Mouse (Mus musculus) forebrain, embryonic 14.5 days (tissue): ENCODE measurements around the gene Notch1. TPM values are rescaled to one million over a fixed set of nuclear protein-coding genes. Genes with fewer than 3 reads are reported as not detected.

Source experiments
- ATAC-seq: fragments of 200-750 bp; cut with Nextera tagmentation; 2 replicates; pipeline ENCODE4 v1.8.0; 2017; ENCODE audit warnings: mild to moderate bottlenecking, moderate library complexity
- DNase-seq: peaks from one replicate; pipeline ENCODE4 v3.0.0-alpha.2; 2015; ENCODE audit warnings: low spot score
- H3K27ac ChIP-seq: fragments of 300-500 bp; sonication (generic); 2 replicates; pipeline ENCODE4 v1.5.1; 2014; ENCODE audit warnings: low read depth, mild to moderate bottlenecking, control low read depth, low read length, moderate library complexity
- H3K27me3 ChIP-seq: fragments of 300-500 bp; sonication (generic); replicated peaks from 2 replicates; pipeline ENCODE4 v1.6.1; 2014; ENCODE audit warnings: low read length, control low read depth, mixed read lengths; ENCODE audit not compliant: control insufficient read depth, insufficient read depth
- H3K36me3 ChIP-seq: fragments of 300-500 bp; sonication (generic); 2 replicates; pipeline ENCODE4 v1.6.1; 2014; ENCODE audit warnings: low read length, control low read depth; ENCODE audit not compliant: control insufficient read depth, insufficient read depth
- H3K4me1 ChIP-seq: fragments of 300-500 bp; sonication (generic); 2 replicates; pipeline ENCODE4 v1.6.1; 2014; ENCODE audit warnings: antibody characterized with exemption, low read length, control low read depth; ENCODE audit not compliant: control insufficient read depth, insufficient read depth
- H3K4me2 ChIP-seq: fragments of 300-500 bp; sonication (generic); 2 replicates; pipeline ENCODE4 v1.6.1; 2014; ENCODE audit warnings: mild to moderate bottlenecking, control low read depth, low read length
- H3K4me3 ChIP-seq: fragments of 300-500 bp; sonication (generic); 2 replicates; pipeline ENCODE4 v1.5.1; 2014; ENCODE audit warnings: low read depth, low read length, control low read depth
- H3K9ac ChIP-seq: fragments of 300-500 bp; sonication (generic); 2 replicates; pipeline ENCODE4 v1.6.1; 2014; ENCODE audit warnings: mild to moderate bottlenecking, low read length, control low read depth, moderate library complexity
- H3K9me3 ChIP-seq: fragments of 300-500 bp; sonication (generic); replicated peaks from 2 replicates; pipeline ENCODE4 v1.6.1; 2016; ENCODE audit warnings: low read length, control low read depth, mixed read lengths; ENCODE audit not compliant: control insufficient read depth
- WGBS: fragments of 180-500 bp; shearing (Covaris S2); extraction: QIAGEN DNeasy Blood & Tissue Kit; methylation state at CpG from one replicate; pipeline ENCODE4 v1.1.7; 2014; 5-methylcytosine and 5-hydroxymethylcytosine counted together
- polyA plus RNA-seq: library from polyadenylated mRNA; unstranded; fragments of >200 nt; fragmentation: Nextera tagmentation; extraction: Ambion mirVana; gene quantifications from 2 replicates; pipeline ENCODE4 v1.2.1, GENCODE M21; 2014

The Notch1 gene
- polyA plus RNA-seq, 1 experiment from 2014 or later = 32.3 TPM

DNA sequence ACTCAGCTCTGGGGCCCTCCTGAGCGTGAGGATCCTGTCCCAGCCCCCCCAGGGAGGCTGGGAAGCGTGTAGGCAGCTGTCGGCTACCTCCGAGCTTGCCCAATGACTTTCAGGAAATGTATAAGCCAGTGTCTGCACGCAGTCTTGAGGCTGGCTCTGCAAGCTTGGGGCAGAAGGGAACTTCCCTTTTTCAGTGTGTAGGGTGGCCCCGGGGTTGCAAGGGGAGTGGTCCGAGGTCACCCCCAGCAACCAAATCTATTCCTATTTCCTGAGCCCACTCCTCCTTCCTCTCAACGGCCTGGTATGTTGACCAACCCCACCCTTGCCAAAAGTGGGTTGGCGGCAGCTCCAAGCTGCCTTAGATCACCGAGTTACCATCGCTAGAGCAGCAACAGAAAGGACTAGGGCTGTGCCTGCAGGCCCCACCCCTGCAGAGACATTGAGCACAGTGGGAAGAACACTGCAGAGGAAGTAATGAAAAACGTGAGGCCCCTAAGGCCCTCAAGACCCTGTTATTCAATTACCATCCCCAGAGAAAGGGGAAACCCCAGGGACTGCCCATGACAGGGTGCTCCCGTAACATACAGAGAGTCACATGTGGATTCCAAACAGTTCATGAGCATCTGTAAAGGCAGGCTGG lies 33.1 kb downstream of the Notch1 start:
- 68% methylated on average over 13 of the region's 13 CpGs for whole genome bisulfite sequencing
- peaks cover 51% of the 10 kb centered on the region for H3K4me1 ChIP-seq
- no peak overlapping the region for H3K4me3 ChIP-seq
- ATAC-seq (no peak), DNase-seq (no peak)
- no peaks in the 10 kb centered on the region for H3K9me3 ChIP-seq
- H3K27me3 ChIP-seq = no peaks in the 10 kb centered on the region
- peak overlapping the region; percentile 6; the same call in 1 of the 2 replicates for H3K27ac ChIP-seq
- H3K36me3 ChIP-seq = peaks cover 65% of the 10 kb centered on the region
- no peak overlapping the region for H3K4me2 ChIP-seq
- peak overlapping the region; percentile 3 for H3K9ac ChIP-seq

DNA sequence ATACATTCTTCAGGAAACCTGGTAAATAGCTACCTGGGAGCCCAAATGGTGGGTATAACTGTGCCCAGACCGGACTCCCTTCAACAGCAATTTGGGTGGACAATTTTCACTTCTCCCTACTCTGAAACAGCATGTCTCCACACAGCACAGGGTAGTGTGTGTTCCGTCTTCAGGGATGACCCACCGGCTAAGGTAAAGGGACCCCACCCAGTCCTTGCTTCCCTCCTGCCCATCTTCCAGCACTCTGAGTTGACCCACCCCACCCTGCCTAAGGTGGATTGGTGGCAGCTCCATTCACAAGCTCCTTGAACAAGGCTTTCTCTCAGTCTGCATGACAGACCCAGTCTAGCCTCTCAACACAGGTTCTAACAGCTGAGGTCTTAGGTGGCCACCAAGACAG lies 33.6 kb downstream of the Notch1 start:
- no peak for ATAC-seq
- DNase-seq = no peak
- Histone ChIP-seq H3K9ac (no peak overlapping the region), H3K27ac (peak overlapping the region; percentile 6; the same call in 1 of the 2 replicates), H3K4me1 (peaks cover 46% of the 10 kb centered on the region), H3K4me2 (no peak overlapping the region), H3K9me3 (no peaks in the 10 kb centered on the region), H3K27me3 (no peaks in the 10 kb centered on the region), H3K36me3 (peaks cover 70% of the 10 kb centered on the region), H3K4me3 (no peak overlapping the region)
- WGBS = 92% methylated on average over 3 of the region's 3 CpGs

DNA sequence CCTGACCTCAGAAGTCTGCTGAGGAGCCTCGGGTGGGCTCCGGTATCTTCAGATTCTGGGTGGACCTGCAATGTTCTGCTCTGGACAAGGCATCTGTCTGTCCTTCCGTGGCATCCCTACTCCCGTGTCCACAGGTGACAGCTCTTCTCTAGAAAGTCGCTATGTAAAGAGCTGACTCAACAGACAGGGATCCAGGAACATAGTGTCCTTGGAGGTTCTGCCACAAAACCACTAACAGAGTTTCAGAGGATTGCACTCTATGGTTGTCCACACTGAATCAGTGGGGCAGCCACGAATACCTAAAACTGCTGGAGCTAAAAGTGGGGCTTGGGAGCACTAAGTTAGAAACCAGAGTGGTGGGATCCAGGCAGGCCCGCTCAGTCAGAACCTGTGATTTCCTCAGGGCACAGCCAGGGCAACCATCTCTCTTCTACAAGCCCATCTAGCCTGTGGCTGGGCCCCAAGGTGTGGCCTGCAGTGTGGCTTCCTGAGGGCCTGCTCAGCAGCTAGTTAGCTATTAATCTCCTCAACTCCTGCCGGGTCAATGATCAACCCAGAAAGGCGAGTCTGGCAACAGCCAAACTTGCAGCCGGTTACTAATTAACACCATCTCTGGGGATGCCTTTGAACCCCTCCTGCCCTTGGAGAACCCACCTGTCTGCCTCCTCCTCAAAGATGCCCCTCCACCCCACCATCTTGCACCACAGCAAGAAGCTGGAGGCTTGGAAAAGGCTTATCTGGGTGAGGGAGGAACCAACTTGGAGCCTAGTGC lies 34.6 kb downstream of the Notch1 start:
- H3K36me3 ChIP-seq = peaks cover 79% of the 10 kb centered on the region
- no peak overlapping the region for H3K9ac ChIP-seq
- H3K27me3 ChIP-seq = no peaks in the 10 kb centered on the region
- no peaks in the 10 kb centered on the region for H3K9me3 ChIP-seq
- H3K4me2 ChIP-seq = no peak overlapping the region
- H3K4me3 ChIP-seq = no peak overlapping the region
- DNase-seq (no peak), ATAC-seq (no peak)
- 0 out of 2 replicates have a peak overlapping the region, but pooled peaks have one; percentile 21 for H3K27ac ChIP-seq
- peaks cover 37% of the 10 kb centered on the region for H3K4me1 ChIP-seq
- WGBS = 75% methylated on average over 10 of the region's 10 CpGs

DNA sequence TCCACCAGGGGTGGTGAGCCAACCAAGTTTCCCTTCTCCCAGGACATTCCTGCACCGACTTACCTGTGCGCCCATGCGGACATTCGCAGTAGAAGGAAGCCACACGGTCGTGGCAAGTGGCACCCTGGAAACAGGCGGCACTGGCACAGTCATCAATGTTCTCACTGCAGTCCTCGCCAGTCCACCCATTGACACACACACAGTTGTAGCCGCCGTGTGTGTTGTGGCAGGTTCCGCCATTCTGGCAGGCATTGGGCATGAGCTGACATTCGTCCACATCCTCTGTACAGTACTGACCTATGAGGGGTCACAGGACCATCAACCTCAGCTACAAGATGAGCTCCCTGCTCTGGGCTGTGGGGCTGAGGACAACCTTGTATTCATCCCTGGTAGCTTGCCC lies 35.6 kb downstream of the Notch1 start:
- no peaks in the 10 kb centered on the region for H3K9me3 ChIP-seq
- no peak overlapping the region for H3K4me2 ChIP-seq
- H3K9ac ChIP-seq = no peak overlapping the region
- H3K4me1 ChIP-seq = peaks cover 27% of the 10 kb centered on the region
- no peaks in the 10 kb centered on the region for H3K27me3 ChIP-seq
- no peak for ATAC-seq
- no peak for DNase-seq
- H3K36me3 ChIP-seq = peaks cover 89% of the 10 kb centered on the region
- H3K4me3 ChIP-seq = no peak overlapping the region
- no peak overlapping the region for H3K27ac ChIP-seq
- WGBS = 92% methylated on average over 12 of the region's 12 CpGs

DNA sequence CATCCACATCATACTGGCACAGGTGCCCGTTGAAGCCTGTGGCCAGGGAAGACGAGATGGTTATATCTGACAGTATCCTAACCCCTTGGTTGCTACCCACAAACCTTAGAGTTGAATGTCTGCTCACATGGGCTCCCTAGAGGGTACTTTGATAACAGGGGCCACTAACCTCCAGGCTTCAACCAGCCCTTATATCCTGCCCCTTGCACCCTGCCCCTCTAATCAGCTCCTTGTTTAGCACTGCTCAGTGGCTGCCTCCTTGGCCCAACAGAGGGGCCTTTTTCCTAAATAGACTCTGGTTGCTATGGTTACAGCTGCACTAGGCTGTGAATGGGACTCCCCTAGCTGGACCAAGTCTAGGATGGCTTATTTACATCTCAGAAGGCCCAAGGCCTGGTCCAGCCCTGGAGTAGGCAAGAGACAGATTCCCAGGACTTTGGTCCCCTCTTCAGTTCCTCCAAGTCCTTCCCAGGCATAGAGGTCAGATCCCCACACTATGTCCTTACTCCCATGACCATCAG lies 37.7 kb downstream of the Notch1 start:
- 65% methylated on average over 2 of the region's 2 CpGs for WGBS
- Histone ChIP-seq H3K4me2 (no peak overlapping the region), H3K4me3 (no peak overlapping the region), H3K36me3 (peaks cover 100% of the 10 kb centered on the region), H3K27ac (0 out of 2 replicates have a peak overlapping the region, but pooled peaks have one; percentile 10), H3K9me3 (no peaks in the 10 kb centered on the region), H3K4me1 (peaks cover 20% of the 10 kb centered on the region), H3K9ac (no peak overlapping the region), H3K27me3 (no peaks in the 10 kb centered on the region)
- peak; percentile 77 for DNase-seq
- ATAC-seq = peak; percentile 59

DNA sequence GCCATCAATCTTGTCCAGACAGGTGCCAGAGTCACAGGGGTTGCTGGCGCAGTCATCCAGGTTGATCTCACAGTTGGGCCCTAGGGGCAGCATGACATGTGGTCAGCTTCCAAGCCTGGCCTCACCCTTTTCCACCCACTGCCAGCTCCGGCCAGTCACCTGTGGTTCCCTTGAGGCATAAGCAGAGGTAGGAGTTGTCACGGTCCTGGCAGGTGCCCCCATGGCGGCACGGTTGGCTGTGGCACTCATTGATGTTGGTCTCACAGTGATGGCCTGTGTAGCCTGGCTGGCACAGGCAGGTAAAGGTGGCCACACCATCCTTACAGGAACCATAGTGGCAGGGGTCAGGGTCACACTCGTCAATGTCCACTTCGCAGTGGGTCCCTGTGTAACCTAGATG lies 38.6 kb downstream of the Notch1 start:
- no peak for DNase-seq
- H3K9me3 ChIP-seq = no peaks in the 10 kb centered on the region
- no peak for ATAC-seq
- 92% methylated on average over 7 of the region's 7 CpGs for WGBS
- no peak overlapping the region for H3K4me3 ChIP-seq
- H3K36me3 ChIP-seq = peaks cover 100% of the 10 kb centered on the region
- H3K4me2 ChIP-seq = no peak overlapping the region
- H3K9ac ChIP-seq = no peak overlapping the region
- no peak overlapping the region for H3K27ac ChIP-seq
- no peaks in the 10 kb centered on the region for H3K27me3 ChIP-seq
- H3K4me1 ChIP-seq = peaks cover 15% of the 10 kb centered on the region

DNA sequence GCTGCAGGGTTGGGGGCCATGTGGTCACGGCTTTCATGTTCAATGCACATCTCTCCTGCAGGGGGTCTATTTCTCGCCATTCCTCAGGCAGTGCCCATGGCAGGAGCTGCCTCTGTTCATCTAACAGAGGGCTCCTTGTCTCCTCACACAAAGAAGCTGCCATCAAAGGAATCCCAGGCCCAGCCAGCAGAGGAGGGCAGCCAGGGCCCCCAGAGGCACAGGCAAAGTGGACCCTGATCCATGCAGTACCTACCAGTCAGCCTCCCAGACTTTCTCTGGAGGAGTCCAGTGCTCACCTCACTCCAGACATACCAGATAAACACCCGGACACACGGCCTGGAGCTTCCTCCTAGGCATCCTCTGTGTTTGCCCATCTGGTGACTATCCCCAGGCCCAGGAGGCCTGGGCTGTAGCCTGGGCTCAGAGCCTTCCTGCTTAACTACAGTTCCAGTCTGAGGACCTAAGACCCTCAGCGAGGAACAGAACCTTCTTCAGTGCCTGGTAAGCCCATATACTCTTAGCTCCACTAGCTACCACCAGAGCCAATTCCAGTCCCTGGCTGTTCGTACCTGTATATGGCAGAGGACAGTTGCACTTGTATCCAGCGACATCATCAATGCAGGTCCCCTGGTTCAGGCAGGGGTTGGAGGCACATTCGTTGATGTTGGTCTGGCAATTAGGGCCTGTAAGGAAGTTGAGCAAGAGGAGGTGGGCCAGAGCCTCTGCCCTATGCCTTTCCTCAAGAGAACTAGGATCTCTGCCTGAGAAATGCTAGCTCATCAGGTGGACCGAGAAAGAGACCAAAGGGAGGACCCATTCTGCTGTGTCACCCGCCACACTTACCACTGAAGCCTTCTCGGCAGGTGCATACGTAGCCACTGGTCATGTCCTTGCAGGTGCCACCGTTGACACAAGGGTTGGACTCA lies 40.7 kb downstream of the Notch1 start:
- H3K4me2 ChIP-seq = no peak overlapping the region
- H3K9ac ChIP-seq = 0 out of 2 replicates have a peak overlapping the region, but pooled peaks have one; percentile 32
- peak overlapping the region; percentile 86 for H3K27ac ChIP-seq
- DNase-seq (peak; percentile 73), ATAC-seq (peak; percentile 62)
- no peak overlapping the region for H3K4me3 ChIP-seq
- peaks cover 100% of the 10 kb centered on the region for H3K36me3 ChIP-seq
- H3K4me1 ChIP-seq = peaks cover 14% of the 10 kb centered on the region
- WGBS = 58% methylated on average over 13 of the region's 13 CpGs
- no peaks in the 10 kb centered on the region for H3K9me3 ChIP-seq
- H3K27me3 ChIP-seq = no peaks in the 10 kb centered on the region

DNA sequence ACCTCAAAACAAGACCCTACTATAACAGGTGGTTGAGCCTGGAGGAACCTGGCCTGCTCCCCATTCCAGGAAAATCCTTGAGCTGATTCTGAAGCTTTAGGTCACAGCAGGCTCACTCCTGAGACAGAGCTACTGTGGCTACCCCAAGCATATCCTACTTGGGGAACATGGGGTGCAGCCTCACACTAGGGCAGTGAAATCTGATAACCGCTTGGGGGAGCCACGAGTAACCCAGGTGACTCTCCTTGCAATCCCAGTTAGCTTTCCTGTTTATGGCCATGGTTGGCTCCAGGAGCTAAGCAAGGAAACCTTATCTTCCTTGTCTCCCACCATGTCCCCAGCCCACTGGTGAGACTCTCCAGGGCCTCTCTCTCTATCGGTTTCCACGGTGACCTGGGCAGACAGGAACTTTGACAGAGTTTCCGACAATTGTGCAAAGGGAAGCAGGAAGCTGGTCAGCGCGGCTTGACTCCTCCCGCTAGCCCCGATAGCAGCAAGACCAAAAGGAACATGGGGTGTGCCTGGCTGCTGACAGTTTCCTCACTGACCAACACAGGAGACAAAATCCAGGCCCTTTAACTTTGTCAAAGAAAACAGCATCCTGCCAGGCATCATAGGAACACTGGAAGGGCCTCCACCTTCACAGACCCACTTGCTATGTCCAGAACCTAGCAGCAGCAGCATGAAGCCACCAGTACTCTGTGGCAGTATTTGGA lies 41.5 kb downstream of the Notch1 start:
- no peak for DNase-seq
- Histone ChIP-seq H3K27me3 (no peaks in the 10 kb centered on the region), H3K27ac (peak overlapping the region; percentile 86; the same call in 1 of the 2 replicates), H3K9me3 (no peaks in the 10 kb centered on the region), H3K9ac (0 out of 2 replicates have a peak overlapping the region, but pooled peaks have one; percentile 32), H3K4me2 (no peak overlapping the region), H3K4me3 (no peak overlapping the region), H3K36me3 (peaks cover 100% of the 10 kb centered on the region), H3K4me1 (peaks cover 14% of the 10 kb centered on the region)
- no peak for ATAC-seq
- WGBS = 43% methylated on average over 9 of the region's 9 CpGs
